Mouse (Mus musculus): Measurements from ENCODE around the gene Shisal2a.

DNA sequence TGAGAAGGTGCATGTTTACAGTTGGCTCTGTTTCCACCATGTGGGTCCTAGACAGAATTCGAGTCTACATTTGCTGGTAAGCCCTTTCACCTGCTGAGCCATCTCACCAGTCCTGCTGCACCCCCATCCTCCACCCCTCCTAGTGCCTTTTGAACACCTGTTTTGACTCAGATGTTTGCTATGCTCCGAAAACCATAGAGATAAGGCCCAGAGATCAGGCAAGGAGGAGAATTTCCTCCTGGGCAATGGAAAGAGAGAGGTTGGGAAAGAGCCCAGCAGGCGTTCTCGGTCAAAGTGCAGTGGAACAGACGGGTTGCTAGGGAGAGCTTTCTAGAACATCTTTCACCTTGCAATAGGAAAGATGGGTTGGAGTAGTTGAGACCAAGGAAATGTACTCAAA lies 8.0 kb upstream of the Shisal2a start:
- TF ChIP-seq POLR2A (IDR thresholded peaks at IDR 0.05; ENCODE audit: low read depth, low read length) (no peak), CTCF (IDR thresholded peaks at IDR 0.05; ENCODE audit: borderline replicate concordance, insufficient read depth, low read length) (no peak)
